Mouse (Mus musculus) embryonic facial prominence, embryonic 11.5 days (tissue): ENCODE measurements at regions not wholly inside any gene's neighbourhood (a gene's known extent, or its start where the extent isn't known, plus 50 kb on each side); places are given as distances from the start of the nearest gene placed in this dataset.

Source experiments
- ATAC-seq: fragments of 200-750 bp; cut with Nextera tagmentation; replicated peaks from 2 replicates; pipeline ENCODE4 v1.8.0; 2017; ENCODE audit warnings: low read depth; ENCODE audit not compliant: insufficient number of reproducible peaks, low FRiP score, low TSS enrichment
- DNase-seq: peaks from one replicate; pipeline ENCODE4 v3.0.0-alpha.2; 2015; ENCODE audit warnings: low spot score
- H3K27ac ChIP-seq: fragments of 300-500 bp; sonication (generic); replicated peaks from 2 replicates; pipeline ENCODE4 v1.5.1; 2014; ENCODE audit warnings: mild to moderate bottlenecking, low read depth, low read length, control low read depth
- H3K27me3 ChIP-seq: fragments of 300-500 bp; sonication (generic); 2 replicates; pipeline ENCODE4 v1.6.1; 2014; ENCODE audit warnings: mild to moderate bottlenecking, low read length, moderate library complexity, mixed read lengths; ENCODE audit not compliant: control insufficient read depth, insufficient read depth
- H3K36me3 ChIP-seq: fragments of 300-500 bp; sonication (generic); replicated peaks from 2 replicates; pipeline ENCODE4 v1.6.1; 2014; ENCODE audit warnings: low read depth, mild to moderate bottlenecking, low read length, moderate library complexity, mixed read lengths; ENCODE audit not compliant: control insufficient read depth, insufficient read depth
- H3K4me1 ChIP-seq: fragments of 300-500 bp; sonication (generic); 2 replicates; pipeline ENCODE4 v1.6.1; 2014; ENCODE audit warnings: low read length, mixed read lengths; ENCODE audit not compliant: control insufficient read depth, insufficient read depth
- H3K4me2 ChIP-seq: fragments of 300-500 bp; sonication (generic); 2 replicates; pipeline ENCODE4 v1.6.1; 2014; ENCODE audit warnings: low read depth, mild to moderate bottlenecking, control low read depth, low read length, moderate library complexity
- H3K4me3 ChIP-seq: fragments of 300-500 bp; sonication (generic); 2 replicates; pipeline ENCODE4 v1.5.1; 2014; ENCODE audit warnings: low read depth, low read length, control low read depth
- H3K9ac ChIP-seq: fragments of 300-500 bp; sonication (generic); replicated peaks from 2 replicates; pipeline ENCODE4 v1.6.1; 2014; ENCODE audit warnings: mild to moderate bottlenecking, control low read depth, low read length
- H3K9me3 ChIP-seq: fragments of 300-500 bp; sonication (generic); replicated peaks from 2 replicates; pipeline ENCODE4 v1.6.1; 2016; ENCODE audit warnings: mild to moderate bottlenecking, low read length, inconsistent platforms, mixed read lengths; ENCODE audit not compliant: control insufficient read depth
- WGBS: fragments of 180-500 bp; shearing (Covaris S2); extraction: QIAGEN DNeasy Blood & Tissue Kit; methylation state at CpG from one replicate; pipeline ENCODE4 v1.1.7; 2014; 5-methylcytosine and 5-hydroxymethylcytosine counted together

DNA sequence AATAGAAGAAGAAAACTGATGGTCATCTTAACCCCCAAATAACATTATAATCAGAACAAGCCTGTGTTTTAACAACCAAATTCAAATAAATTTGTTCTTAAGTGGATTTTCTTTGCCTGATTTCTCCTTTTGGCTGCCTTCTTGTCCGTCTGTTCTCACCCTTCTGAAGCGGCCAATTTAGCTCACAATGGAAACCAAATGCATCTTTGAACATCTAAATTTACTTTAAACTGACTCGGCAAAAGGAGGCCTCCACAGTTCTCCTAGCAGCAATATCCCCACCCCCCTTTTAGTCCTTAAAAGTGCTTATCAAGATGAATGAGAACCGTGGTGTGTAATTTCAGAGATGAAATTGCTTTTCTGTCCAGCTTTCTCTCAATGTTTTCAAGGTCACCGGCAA, 389.6 kb upstream of the Adamts16 start:
- H3K36me3 ChIP-seq = no peaks in the 10 kb centered on the region
- H3K4me1 ChIP-seq = no peaks in the 10 kb centered on the region; the same call in 1 of the 2 replicates
- no peak for DNase-seq
- H3K27ac ChIP-seq = no peak overlapping the region
- H3K4me3 ChIP-seq = no peak overlapping the region
- 61% methylated on average over 5 of the region's 5 CpGs for WGBS
- no peaks in the 10 kb centered on the region for H3K9me3 ChIP-seq
- ATAC-seq = no peak
- H3K4me2 ChIP-seq = no peak overlapping the region
- no peak overlapping the region for H3K9ac ChIP-seq
- H3K27me3 ChIP-seq = no peaks in the 10 kb centered on the region

DNA sequence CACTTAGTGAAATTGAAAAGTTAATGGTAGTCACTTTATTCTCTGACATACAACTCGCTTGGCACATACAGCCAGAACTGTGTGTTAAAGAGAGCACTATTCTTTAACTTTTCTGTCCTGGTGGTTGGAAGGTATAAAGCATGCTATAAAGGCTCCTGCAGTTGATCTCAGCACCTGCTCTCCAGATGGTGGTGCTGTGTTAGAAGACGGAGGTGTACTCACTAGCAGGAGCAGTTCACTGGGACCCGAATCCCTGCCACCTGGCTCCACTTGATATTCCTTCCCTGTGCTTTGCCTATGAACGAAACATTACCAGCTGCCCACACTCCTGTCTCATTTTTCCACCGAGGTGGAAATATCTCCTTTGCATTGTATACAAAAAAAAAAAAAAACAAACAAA, 373.2 kb upstream of the Adamts16 start:
- H3K4me3 ChIP-seq = no peak overlapping the region
- H3K27ac ChIP-seq = no peak overlapping the region
- ATAC-seq (no peak), DNase-seq (peak; percentile 32)
- 49% methylated on average over 5 of the region's 5 CpGs for WGBS
- H3K4me2 ChIP-seq = no peak overlapping the region
- H3K9me3 ChIP-seq = no peaks in the 10 kb centered on the region
- no peaks in the 10 kb centered on the region for H3K4me1 ChIP-seq
- H3K36me3 ChIP-seq = no peaks in the 10 kb centered on the region
- H3K27me3 ChIP-seq = no peaks in the 10 kb centered on the region
- H3K9ac ChIP-seq = no peak overlapping the region

DNA sequence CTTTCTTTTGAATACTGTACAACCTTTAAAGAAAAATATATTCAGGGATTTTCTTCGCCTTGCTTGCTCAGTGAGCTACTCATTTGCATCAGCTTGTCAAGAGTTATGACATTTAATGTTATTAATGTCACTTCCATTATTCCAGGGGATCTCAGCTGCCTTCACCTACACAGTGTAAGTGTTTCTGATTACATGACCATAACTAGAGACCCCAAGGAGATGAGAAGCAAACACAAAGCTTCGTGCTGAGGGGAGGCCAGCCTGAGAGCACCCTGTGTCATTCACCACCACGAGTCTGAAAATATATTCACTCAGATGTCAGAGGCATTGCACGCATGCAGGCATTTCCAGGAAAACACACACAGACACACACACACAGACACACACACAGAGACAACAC, 369.8 kb upstream of the Adamts16 start:
- Histone ChIP-seq H3K4me3 (no peak overlapping the region), H3K9me3 (no peaks in the 10 kb centered on the region), H3K27ac (no peak overlapping the region), H3K27me3 (no peaks in the 10 kb centered on the region), H3K9ac (no peak overlapping the region), H3K36me3 (no peaks in the 10 kb centered on the region), H3K4me2 (no peak overlapping the region), H3K4me1 (no peaks in the 10 kb centered on the region)
- no peak for ATAC-seq
- no peak for DNase-seq
- WGBS = 60% methylated on average over 4 of the region's 4 CpGs

DNA sequence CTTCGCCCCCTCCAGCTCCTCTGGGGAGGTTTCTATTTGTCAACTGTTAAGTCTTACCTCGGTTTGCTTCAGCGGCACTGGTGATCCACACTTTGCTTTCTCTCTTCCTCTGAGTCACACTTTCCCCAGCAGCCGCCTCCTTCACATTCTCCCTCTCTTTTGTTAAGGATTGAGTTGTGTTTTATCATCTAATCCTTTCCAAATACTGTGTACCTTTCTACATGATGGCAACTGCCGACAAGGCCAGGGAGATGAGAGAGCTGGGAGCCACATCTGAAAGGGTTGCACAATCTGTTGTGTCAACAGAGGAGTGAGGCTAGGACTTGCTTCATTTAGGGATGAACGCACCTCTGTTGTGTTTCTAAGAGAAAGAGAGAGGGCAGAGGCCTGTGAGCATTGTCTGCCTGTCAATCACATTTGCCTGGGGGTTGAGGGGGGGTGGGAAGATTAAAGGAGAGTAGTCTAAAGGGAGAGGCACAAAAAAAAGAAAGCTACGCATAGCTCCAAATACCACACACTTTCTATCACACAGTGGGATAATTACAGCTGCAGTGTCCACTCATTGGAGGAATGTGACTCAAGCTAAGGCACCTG, 369.1 kb upstream of the Adamts16 start:
- Histone ChIP-seq H3K9me3 (no peaks in the 10 kb centered on the region), H3K27ac (no peak overlapping the region), H3K27me3 (no peaks in the 10 kb centered on the region), H3K4me2 (no peak overlapping the region), H3K4me1 (no peaks in the 10 kb centered on the region), H3K4me3 (no peak overlapping the region), H3K36me3 (no peaks in the 10 kb centered on the region), H3K9ac (no peak overlapping the region)
- WGBS = 26% methylated on average over 7 of the region's 7 CpGs
- DNase-seq (peak; percentile 30), ATAC-seq (0 out of 2 replicates have a peak, but pooled peaks have one; percentile 59)

DNA sequence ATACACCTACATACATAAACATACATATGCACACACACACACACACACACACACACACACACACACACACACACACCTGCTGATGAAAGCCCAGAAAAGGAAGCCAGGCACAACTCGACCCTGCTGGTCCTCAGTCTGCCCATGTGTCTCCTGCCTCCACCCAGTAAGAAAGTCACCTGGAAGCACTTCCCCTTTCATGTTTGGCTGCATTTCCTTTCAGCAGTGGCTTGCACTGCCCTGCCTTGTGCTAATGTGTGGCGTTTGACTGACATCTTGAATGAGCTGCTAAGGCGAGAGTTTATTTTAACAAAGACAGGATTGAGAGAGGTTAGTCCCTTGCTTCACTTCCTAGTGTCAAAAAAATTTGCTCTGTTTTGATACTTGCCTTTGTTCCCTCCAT, 364.1 kb upstream of the Adamts16 start:
- Histone ChIP-seq H3K4me3 (no peak overlapping the region), H3K9me3 (no peaks in the 10 kb centered on the region), H3K9ac (no peak overlapping the region), H3K4me2 (no peak overlapping the region), H3K4me1 (no peaks in the 10 kb centered on the region), H3K27me3 (no peaks in the 10 kb centered on the region), H3K27ac (no peak overlapping the region), H3K36me3 (no peaks in the 10 kb centered on the region)
- peak; percentile 42 for DNase-seq
- no peak for ATAC-seq
- 26% methylated on average over 3 of the region's 3 CpGs for WGBS

DNA sequence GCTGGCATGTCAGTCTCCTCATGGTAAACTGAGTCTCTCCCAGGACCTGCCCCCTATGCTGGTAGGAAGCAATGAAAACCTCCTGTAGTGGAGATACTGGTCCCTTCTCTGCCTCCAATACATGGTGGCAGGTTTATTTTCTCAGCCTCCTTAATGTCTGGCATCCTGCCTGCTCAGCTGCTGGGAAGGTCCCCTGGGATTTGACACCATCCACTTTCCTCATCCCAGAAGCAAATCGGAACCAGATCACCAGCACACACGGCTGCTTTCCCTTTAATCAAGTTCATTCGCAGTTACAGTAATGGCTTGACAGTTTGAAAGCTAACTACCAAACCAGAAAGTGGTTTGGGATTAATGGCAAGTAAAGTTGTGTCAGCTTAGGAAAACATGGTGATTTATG, 359.0 kb upstream of the Adamts16 start:
- ATAC-seq (no peak), DNase-seq (peak; percentile 44)
- no peaks in the 10 kb centered on the region for H3K27me3 ChIP-seq
- H3K27ac ChIP-seq = no peak overlapping the region
- no peak overlapping the region for H3K4me3 ChIP-seq
- no peaks in the 10 kb centered on the region for H3K4me1 ChIP-seq
- no peak overlapping the region for H3K4me2 ChIP-seq
- H3K9ac ChIP-seq = no peak overlapping the region
- H3K9me3 ChIP-seq = no peaks in the 10 kb centered on the region
- WGBS = 32% methylated on average over 3 of the region's 3 CpGs
- H3K36me3 ChIP-seq = no peaks in the 10 kb centered on the region

DNA sequence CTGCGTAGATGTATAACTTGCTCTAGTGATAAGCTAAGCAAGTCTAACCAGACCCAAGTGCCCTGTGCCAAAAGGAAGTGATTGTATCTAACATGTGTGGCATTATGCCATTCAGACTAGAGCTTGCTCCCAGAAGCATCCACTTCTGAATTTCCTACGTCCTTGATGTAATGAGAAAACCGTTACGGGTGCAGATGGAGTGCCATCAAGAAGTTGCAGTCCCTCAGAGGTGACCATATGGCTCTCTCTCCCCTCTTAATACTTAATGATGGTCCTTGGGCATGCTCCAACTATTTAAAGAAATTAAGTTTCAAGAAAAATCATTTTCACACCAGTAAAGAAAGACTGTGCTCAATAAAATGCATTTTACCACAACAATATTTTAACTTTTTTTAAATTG, 354.1 kb upstream of the Adamts16 start:
- no peaks in the 10 kb centered on the region for H3K27me3 ChIP-seq
- 91% methylated on average over 4 of the region's 4 CpGs for WGBS

DNA sequence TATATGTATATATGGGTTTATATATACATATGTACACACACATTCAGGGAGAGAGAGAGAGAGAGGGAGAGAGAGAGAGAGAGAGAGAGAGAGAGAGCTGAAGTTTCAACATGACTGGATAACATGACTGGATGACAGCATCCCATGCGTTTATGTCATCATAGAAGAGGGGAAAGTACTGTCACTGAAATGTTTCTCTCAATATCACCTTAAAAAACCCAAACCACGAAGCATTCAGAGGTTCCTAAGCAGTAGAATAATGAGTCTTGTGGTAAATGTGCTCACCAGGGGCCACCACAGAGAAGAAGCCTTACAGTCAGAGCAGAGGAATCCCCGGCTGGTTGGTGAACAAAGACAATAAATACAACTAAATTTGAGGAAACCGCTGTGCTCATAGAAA, 342.9 kb upstream of the Adamts16 start:
- 81% methylated on average over 4 of the region's 4 CpGs for WGBS
- Histone ChIP-seq H3K4me2 (no peak overlapping the region), H3K36me3 (no peaks in the 10 kb centered on the region), H3K27me3 (no peaks in the 10 kb centered on the region; the same call in 1 of the 2 replicates), H3K9ac (no peak overlapping the region), H3K9me3 (no peaks in the 10 kb centered on the region), H3K4me1 (no peaks in the 10 kb centered on the region), H3K27ac (no peak overlapping the region), H3K4me3 (no peak overlapping the region)
- no peak for DNase-seq
- no peak for ATAC-seq

More for the DNA sequence above, 354.1 kb upstream of the Adamts16 start:
- H3K36me3 ChIP-seq = no peaks in the 10 kb centered on the region
- DNase-seq (no peak), ATAC-seq (no peak)
- no peaks in the 10 kb centered on the region for H3K4me1 ChIP-seq
- H3K9me3 ChIP-seq = no peaks in the 10 kb centered on the region
- H3K27ac ChIP-seq = no peak overlapping the region
- H3K9ac ChIP-seq = no peak overlapping the region
- no peak overlapping the region for H3K4me2 ChIP-seq
- no peak overlapping the region for H3K4me3 ChIP-seq
